Mouse (Mus musculus) small intestine, adult 2 months (tissue): ENCODE data around the gene Inhbc. TPM values are rescaled to one million over a fixed set of nuclear protein-coding genes. Genes with fewer than 3 reads are reported as not detected.
A peak's percentile ranks its signal among the peaks of the same experiment; 100 is the strongest.

ENCODE experiments used
- H3K27ac ChIP-seq: fragments of 200-500 bp; 2 replicates; pipeline ENCODE4 v1.5.1; 2012; ENCODE audit warnings: low read depth, low read length, control low read depth, inconsistent platforms; ENCODE audit not compliant: insufficient read depth
- H3K27me3 ChIP-seq: fragments of 200-500 bp; 2 replicates; pipeline ENCODE4 v1.6.1; 2012; ENCODE audit warnings: mild to moderate bottlenecking, moderate library complexity, low read length, inconsistent platforms; ENCODE audit not compliant: control insufficient read depth, insufficient read depth
- H3K36me3 ChIP-seq: fragments of 200-500 bp; 2 replicates; pipeline ENCODE4 v1.6.1; 2012; ENCODE audit warnings: mild to moderate bottlenecking, low read length, control low read depth, inconsistent platforms; ENCODE audit not compliant: control insufficient read depth, insufficient read depth
- H3K4me1 ChIP-seq: fragments of 200-500 bp; 2 replicates; pipeline ENCODE4 v1.6.1; 2012; ENCODE audit warnings: low read length, inconsistent platforms, mixed read lengths; ENCODE audit not compliant: control insufficient read depth, insufficient read depth, insufficient read length
- H3K4me3 ChIP-seq: fragments of 200-500 bp; 2 replicates; pipeline ENCODE4 v1.5.1; 2012; ENCODE audit warnings: low read depth, mild to moderate bottlenecking, control low read depth, inconsistent platforms, low read length, moderate library complexity
- CTCF ChIP-seq: fragments of 200-500 bp; IDR thresholded peaks from 2 replicates; pipeline ENCODE4 v1.5.1; 2012; ENCODE audit warnings: low read depth, mild to moderate bottlenecking, control low read depth, inconsistent platforms, low read length, moderate library complexity, mixed read lengths; ENCODE audit not compliant: insufficient replicate concordance, insufficient read length; ENCODE audit errors: extremely low read depth
- POLR2A ChIP-seq: fragments of 200-500 bp; IDR thresholded peaks from 2 replicates; pipeline ENCODE4 v1.6.1; 2012; ENCODE audit warnings: low read depth, mild to moderate bottlenecking, control low read depth, inconsistent platforms, low read length, moderate library complexity
- WGBS: fragments of 180-500 bp; shearing (Covaris S2); methylation state at CpG from one replicate; pipeline ENCODE4 v1.1.7; 2018; 5-methylcytosine and 5-hydroxymethylcytosine counted together
- polyA plus RNA-seq: library from polyadenylated mRNA; depleted of rRNA; stranded (reverse); fragments of >200 nt; gene quantifications from 2 replicates; pipeline ENCODE4 v1.2.3, GENCODE M21; 2012

Inhbc gene
- polyA plus RNA-seq, 1 experiment = not detected

GRCm38 (mm10) chr10:127351285-127351595 is 19.0 kb downstream of the Inhbc start:
- Histone ChIP-seq H3K36me3 (no peaks in the 10 kb centered on the region), H3K27me3 (no peaks in the 10 kb centered on the region), H3K27ac (no peak overlapping the region), H3K4me1 (peaks cover 7% of the 10 kb centered on the region), H3K4me3 (no peak overlapping the region)
- TF ChIP-seq CTCF (no peak), POLR2A (no peak)
- WGBS = 87% methylated on average over 8 of the region's 8 CpGs

DNA sequence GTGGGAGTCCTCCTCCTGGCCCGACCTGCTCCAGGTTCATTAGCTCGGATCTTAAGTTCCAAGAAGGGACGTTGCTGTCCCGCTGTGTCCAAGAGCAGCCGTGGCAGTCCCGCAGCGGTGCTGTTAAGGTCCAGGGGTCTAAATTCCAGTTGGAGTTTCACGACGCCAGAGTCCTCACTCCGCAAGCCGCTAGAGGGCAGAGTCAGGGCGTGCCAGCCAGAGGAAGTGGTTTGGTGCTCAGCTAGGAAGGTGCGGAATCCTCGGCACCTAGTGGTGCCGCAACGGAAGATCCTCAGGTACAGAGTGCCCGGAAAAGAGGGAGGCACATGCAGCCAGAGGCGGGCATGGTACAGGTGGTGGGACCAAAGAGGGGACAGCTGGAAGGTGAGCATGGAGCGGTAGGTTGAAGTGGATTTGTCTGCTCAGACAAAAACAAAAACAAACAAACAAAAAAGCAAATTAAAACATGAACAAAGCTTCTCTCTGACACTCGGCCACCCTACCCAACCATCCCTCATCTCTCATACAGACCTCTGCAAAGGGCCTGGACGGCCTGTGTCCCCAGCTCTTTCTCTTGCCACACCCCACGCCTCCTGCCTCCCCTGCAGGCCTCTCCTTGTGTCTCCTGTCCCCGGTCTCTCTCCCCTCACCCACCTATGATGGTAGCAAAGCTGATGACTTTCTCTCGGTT is 19.5 kb downstream of the Inhbc start:
- H3K4me1 ChIP-seq = peaks cover 7% of the 10 kb centered on the region
- no peaks in the 10 kb centered on the region for H3K36me3 ChIP-seq
- TF ChIP-seq POLR2A (no peak), CTCF (peak; percentile 86)
- WGBS = 12% methylated on average over 24 of the region's 24 CpGs
- H3K27ac ChIP-seq = no peak overlapping the region
- H3K4me3 ChIP-seq = peak overlapping the region; percentile 18; the same call in 1 of the 2 replicates
- H3K27me3 ChIP-seq = no peaks in the 10 kb centered on the region

GRCm38 (mm10) chr10:127349810-127350209 is 20.4 kb downstream of the Inhbc start:
- H3K36me3 ChIP-seq = no peaks in the 10 kb centered on the region
- peaks cover 7% of the 10 kb centered on the region for H3K4me1 ChIP-seq
- H3K27me3 ChIP-seq = no peaks in the 10 kb centered on the region
- TF ChIP-seq CTCF (no peak), POLR2A (no peak)
- WGBS = 67% methylated on average over 8 of the region's 8 CpGs
- no peak overlapping the region for H3K27ac ChIP-seq
- no peak overlapping the region for H3K4me3 ChIP-seq

- Histone ChIP-seq H3K36me3 (no peaks in the 10 kb centered on the region), H3K4me1 (peaks cover 7% of the 10 kb centered on the region), H3K27me3 (no peaks in the 10 kb centered on the region), H3K4me3 (no peak overlapping the region), H3K27ac (no peak overlapping the region)
- no peak for TF ChIP-seq POLR2A
- TF ChIP-seq CTCF = no peak
- 74% methylated on average over 4 of the region's 4 CpGs for WGBS
Observed at GRCm38 (mm10) chr10:127348957-127349356, 21.3 kb downstream of the Inhbc start.

DNA sequence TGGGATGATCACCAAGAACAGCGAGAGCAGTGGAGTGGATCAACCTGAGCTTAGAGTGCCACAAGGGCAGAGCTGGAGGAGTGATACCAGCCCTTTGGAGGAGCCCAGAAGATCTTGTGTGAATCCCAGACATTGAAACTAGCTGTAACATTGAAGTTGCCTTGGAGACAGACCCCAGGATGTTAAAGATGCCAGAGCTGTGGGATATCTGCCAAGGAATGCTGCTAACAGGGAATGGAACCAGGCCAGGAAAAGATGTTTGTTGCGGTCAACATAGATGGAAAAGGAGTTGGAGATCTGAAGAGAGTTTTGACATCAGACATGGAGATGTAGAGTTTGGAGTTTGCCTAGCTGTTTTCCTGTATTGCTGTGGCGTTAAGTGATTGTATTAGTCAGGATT is 24.1 kb downstream of the Inhbc start:
- Histone ChIP-seq H3K4me1 (peaks cover 13% of the 10 kb centered on the region), H3K27ac (no peak overlapping the region), H3K36me3 (no peaks in the 10 kb centered on the region), H3K27me3 (peaks cover 9% of the 10 kb centered on the region; the same call in 1 of the 2 replicates), H3K4me3 (no peak overlapping the region)
- 83% methylated on average over 3 of the region's 3 CpGs for WGBS
- TF ChIP-seq CTCF (no peak), POLR2A (no peak)

GRCm38 (mm10) chr10:127343029-127343428 is 27.2 kb downstream of the Inhbc start:
- H3K4me1 ChIP-seq = peaks cover 8% of the 10 kb centered on the region
- WGBS = 74% methylated on average over 3 of the region's 3 CpGs
- TF ChIP-seq CTCF = no peak
- TF ChIP-seq POLR2A = no peak
- peaks cover 29% of the 10 kb centered on the region for H3K27me3 ChIP-seq
- H3K27ac ChIP-seq = no peak overlapping the region
- H3K4me3 ChIP-seq = no peak overlapping the region
- no peaks in the 10 kb centered on the region for H3K36me3 ChIP-seq

GRCm38 (mm10) chr10:127341891-127342639 is 28.2 kb downstream of the Inhbc start, which contains the start of gene Gli1:
TSS of gene Gli1 (minus strand) at chr10:127341974.
- peak within 1 kb of the TSS; percentile 60 for H3K4me3 ChIP-seq
- H3K27me3 ChIP-seq = peaks cover 32% of the 10 kb centered on the region
- no peaks in the 10 kb centered on the region for H3K36me3 ChIP-seq
- peak within 1 kb of the TSS; percentile 34; the same call in 1 of the 2 replicates for H3K27ac ChIP-seq
- under 1% methylated on average over 29 of the region's 29 CpGs for WGBS
- H3K4me1 ChIP-seq = peaks cover 8% of the 10 kb centered on the region
- TF ChIP-seq POLR2A = no peak
- peak; percentile 88 for TF ChIP-seq CTCF
